Mouse (Mus musculus): ENCODE data around the gene Minar1. TPM values are rescaled to one million over a fixed set of nuclear protein-coding genes. Genes with fewer than 3 reads are reported as not detected.

Gene Minar1
- 0.25 and 0.26 TPM in 2 replicates for polyA plus RNA-seq (2016; fragmentation: Nextera tagmentation; extraction: Ambion mirVana)

GRCm38 (mm10) chr9:89623006-89623760, at the start of gene Minar1:
TSS of gene Minar1 (minus strand) at chr9:89623125.
- peaks cover 61% of the 10 kb centered on the region for H3K27me3 ChIP-seq (ENCODE audit: low read depth, poor library complexity, severe bottlenecking)
- peaks cover 23% of the 10 kb centered on the region for H3K4me1 ChIP-seq
- peak within 1 kb of the TSS; percentile 62 for H3K4me3 ChIP-seq
- WGBS = 2% methylated on average over 27 of the region's 27 CpGs
- no peaks in the 10 kb centered on the region for H3K9me3 ChIP-seq (replicated peaks)
- peak within 1 kb of the TSS; percentile 48 for H3K27ac ChIP-seq
- H3K36me3 ChIP-seq = no peaks in the 10 kb centered on the region
- DNase-seq (ENCODE audit: low spot score) = peak; percentile 69

- Histone ChIP-seq H3K36me3 (no peaks in the 10 kb centered on the region), H3K9me3 (replicated peaks) (no peaks in the 10 kb centered on the region), H3K4me3 (no peak overlapping the region), H3K27me3 (ENCODE audit: low read depth, poor library complexity, severe bottlenecking) (no peaks in the 10 kb centered on the region), H3K27ac (no peak overlapping the region), H3K4me1 (no peaks in the 10 kb centered on the region)
- DNase-seq (ENCODE audit: low spot score) = no peak
- 84% methylated on average over 4 of the region's 4 CpGs for WGBS
Measured at GRCm38 (mm10) chr9:89669878-89670277, 47.0 kb upstream of the Minar1 start.

- no peaks in the 10 kb centered on the region for H3K36me3 ChIP-seq
- no peaks in the 10 kb centered on the region for H3K9me3 ChIP-seq (replicated peaks)
- H3K4me1 ChIP-seq = no peaks in the 10 kb centered on the region
- no peak overlapping the region for H3K4me3 ChIP-seq
- DNase-seq (ENCODE audit: low spot score) = no peak
- WGBS = 82% methylated on average over 4 of the region's 4 CpGs
- H3K27me3 ChIP-seq (ENCODE audit: low read depth, poor library complexity, severe bottlenecking) = no peaks in the 10 kb centered on the region
- H3K27ac ChIP-seq = no peak overlapping the region
Measured at GRCm38 (mm10) chr9:89667306-89667942, 44.5 kb upstream of the Minar1 start.

GRCm38 (mm10) chr9:89650913-89651312, 28.0 kb upstream of the Minar1 start:
- no peak for DNase-seq (ENCODE audit: low spot score)
- no peaks in the 10 kb centered on the region for H3K36me3 ChIP-seq
- no peak overlapping the region for H3K27ac ChIP-seq
- no peak overlapping the region for H3K4me3 ChIP-seq
- 82% methylated on average over 6 of the region's 6 CpGs for WGBS
- H3K4me1 ChIP-seq = no peaks in the 10 kb centered on the region
- H3K9me3 ChIP-seq (replicated peaks) = no peaks in the 10 kb centered on the region
- H3K27me3 ChIP-seq (ENCODE audit: low read depth, poor library complexity, severe bottlenecking) = no peaks in the 10 kb centered on the region

- 0 out of 2 replicates have a peak, but pooled peaks cover 2% of the 10 kb centered on the region for H3K4me1 ChIP-seq
- H3K27me3 ChIP-seq (ENCODE audit: low read depth, poor library complexity, severe bottlenecking) = no peaks in the 10 kb centered on the region
- no peaks in the 10 kb centered on the region for H3K9me3 ChIP-seq (replicated peaks)
- H3K36me3 ChIP-seq = no peaks in the 10 kb centered on the region
- no peak overlapping the region for H3K4me3 ChIP-seq
- no peak for DNase-seq (ENCODE audit: low spot score)
- H3K27ac ChIP-seq = no peak overlapping the region
- WGBS = 87% methylated on average over 3 of the region's 3 CpGs
Measured at GRCm38 (mm10) chr9:89637453-89637852, 14.5 kb upstream of the Minar1 start.

GRCm38 (mm10) chr9:89622296-89623005, 474 bp downstream of the Minar1 start:
- Histone ChIP-seq H3K27ac (peak overlapping the region; percentile 48), H3K9me3 (replicated peaks) (no peaks in the 10 kb centered on the region), H3K36me3 (no peaks in the 10 kb centered on the region), H3K27me3 (ENCODE audit: low read depth, poor library complexity, severe bottlenecking) (peaks cover 61% of the 10 kb centered on the region), H3K4me3 (peak overlapping the region; percentile 62), H3K4me1 (peaks cover 23% of the 10 kb centered on the region)
- WGBS = under 1% methylated on average over 42 of the region's 42 CpGs
- DNase-seq (ENCODE audit: low spot score) = peak; percentile 52

- peak overlapping the region; percentile 62 for H3K4me3 ChIP-seq
- H3K27me3 ChIP-seq (ENCODE audit: low read depth, poor library complexity, severe bottlenecking) = peaks cover 61% of the 10 kb centered on the region
- 5% methylated on average over 11 of the region's 11 CpGs for WGBS
Measured at GRCm38 (mm10) chr9:89621750-89622149, 1.2 kb downstream of the Minar1 start.

GRCm38 (mm10) chr9:89620347-89620746, 2.6 kb downstream of the Minar1 start:
- DNase-seq (ENCODE audit: low spot score) = no peak

More at GRCm38 (mm10) chr9:89621750-89622149, 1.2 kb downstream of the Minar1 start:
- H3K27ac ChIP-seq = no peak overlapping the region
- DNase-seq (ENCODE audit: low spot score) = peak; percentile 34
- H3K36me3 ChIP-seq = no peaks in the 10 kb centered on the region
- H3K4me1 ChIP-seq = peaks cover 23% of the 10 kb centered on the region
- H3K9me3 ChIP-seq (replicated peaks) = no peaks in the 10 kb centered on the region

GRCm38 (mm10) chr9:89616946-89617345, 6.0 kb downstream of the Minar1 start:
- H3K27me3 ChIP-seq (ENCODE audit: low read depth, poor library complexity, severe bottlenecking) = peaks cover 23% of the 10 kb centered on the region
- 92% methylated on average over 2 of the region's 2 CpGs for WGBS
- H3K36me3 ChIP-seq = no peaks in the 10 kb centered on the region
- H3K27ac ChIP-seq = no peak overlapping the region
- no peak for DNase-seq (ENCODE audit: low spot score)
- no peaks in the 10 kb centered on the region for H3K9me3 ChIP-seq (replicated peaks)
- peaks cover 7% of the 10 kb centered on the region for H3K4me1 ChIP-seq
- H3K4me3 ChIP-seq = no peak overlapping the region

More at GRCm38 (mm10) chr9:89620347-89620746, 2.6 kb downstream of the Minar1 start:
- Histone ChIP-seq H3K36me3 (no peaks in the 10 kb centered on the region), H3K4me1 (peaks cover 23% of the 10 kb centered on the region), H3K27ac (no peak overlapping the region), H3K9me3 (replicated peaks) (no peaks in the 10 kb centered on the region), H3K4me3 (no peak overlapping the region), H3K27me3 (ENCODE audit: low read depth, poor library complexity, severe bottlenecking) (peaks cover 57% of the 10 kb centered on the region)
- WGBS = 21% methylated on average over 6 of the region's 6 CpGs

- peaks cover 11% of the 10 kb centered on the region for H3K4me1 ChIP-seq
- DNase-seq (ENCODE audit: low spot score) = no peak
- H3K9me3 ChIP-seq (replicated peaks) = no peaks in the 10 kb centered on the region
- no peaks in the 10 kb centered on the region for H3K36me3 ChIP-seq
- no peaks in the 10 kb centered on the region for H3K27me3 ChIP-seq (ENCODE audit: low read depth, poor library complexity, severe bottlenecking)
- H3K27ac ChIP-seq = no peak overlapping the region
- 33% methylated on average over 4 of the region's 4 CpGs for WGBS
- H3K4me3 ChIP-seq = no peak overlapping the region
Measured at GRCm38 (mm10) chr9:89610592-89610991, 12.3 kb downstream of the Minar1 start.

GRCm38 (mm10) chr9:89607321-89607720, 15.6 kb downstream of the Minar1 start:
- Histone ChIP-seq H3K9me3 (replicated peaks) (no peaks in the 10 kb centered on the region), H3K27ac (no peak overlapping the region), H3K4me3 (no peak overlapping the region), H3K27me3 (ENCODE audit: low read depth, poor library complexity, severe bottlenecking) (no peaks in the 10 kb centered on the region), H3K36me3 (no peaks in the 10 kb centered on the region), H3K4me1 (peaks cover 11% of the 10 kb centered on the region)
- 87% methylated on average over 7 of the region's 7 CpGs for WGBS
- DNase-seq (ENCODE audit: low spot score) = no peak

GRCm38 (mm10) chr9:89606256-89606655, 16.7 kb downstream of the Minar1 start:
- DNase-seq (ENCODE audit: low spot score) = no peak
- Histone ChIP-seq H3K9me3 (replicated peaks) (no peaks in the 10 kb centered on the region), H3K36me3 (no peaks in the 10 kb centered on the region), H3K4me3 (no peak overlapping the region), H3K4me1 (peaks cover 11% of the 10 kb centered on the region), H3K27ac (no peak overlapping the region), H3K27me3 (ENCODE audit: low read depth, poor library complexity, severe bottlenecking) (no peaks in the 10 kb centered on the region)
- WGBS = 80% methylated on average over 11 of the region's 11 CpGs

- no peaks in the 10 kb centered on the region for H3K9me3 ChIP-seq (replicated peaks)
- no peak for DNase-seq (ENCODE audit: low spot score)
- H3K36me3 ChIP-seq = no peaks in the 10 kb centered on the region
- no peak overlapping the region for H3K27ac ChIP-seq
- WGBS = 93% methylated on average over 9 of the region's 9 CpGs
- H3K27me3 ChIP-seq (ENCODE audit: low read depth, poor library complexity, severe bottlenecking) = no peaks in the 10 kb centered on the region
- peaks cover 5% of the 10 kb centered on the region; the same call in 1 of the 2 replicates for H3K4me1 ChIP-seq
- no peak overlapping the region for H3K4me3 ChIP-seq
Measured at GRCm38 (mm10) chr9:89601891-89602290, 21.0 kb downstream of the Minar1 start.

All from limb, embryonic 10.5 days (tissue).